Mouse (Mus musculus): Measurements from ENCODE around the gene Coa5.

DNA sequence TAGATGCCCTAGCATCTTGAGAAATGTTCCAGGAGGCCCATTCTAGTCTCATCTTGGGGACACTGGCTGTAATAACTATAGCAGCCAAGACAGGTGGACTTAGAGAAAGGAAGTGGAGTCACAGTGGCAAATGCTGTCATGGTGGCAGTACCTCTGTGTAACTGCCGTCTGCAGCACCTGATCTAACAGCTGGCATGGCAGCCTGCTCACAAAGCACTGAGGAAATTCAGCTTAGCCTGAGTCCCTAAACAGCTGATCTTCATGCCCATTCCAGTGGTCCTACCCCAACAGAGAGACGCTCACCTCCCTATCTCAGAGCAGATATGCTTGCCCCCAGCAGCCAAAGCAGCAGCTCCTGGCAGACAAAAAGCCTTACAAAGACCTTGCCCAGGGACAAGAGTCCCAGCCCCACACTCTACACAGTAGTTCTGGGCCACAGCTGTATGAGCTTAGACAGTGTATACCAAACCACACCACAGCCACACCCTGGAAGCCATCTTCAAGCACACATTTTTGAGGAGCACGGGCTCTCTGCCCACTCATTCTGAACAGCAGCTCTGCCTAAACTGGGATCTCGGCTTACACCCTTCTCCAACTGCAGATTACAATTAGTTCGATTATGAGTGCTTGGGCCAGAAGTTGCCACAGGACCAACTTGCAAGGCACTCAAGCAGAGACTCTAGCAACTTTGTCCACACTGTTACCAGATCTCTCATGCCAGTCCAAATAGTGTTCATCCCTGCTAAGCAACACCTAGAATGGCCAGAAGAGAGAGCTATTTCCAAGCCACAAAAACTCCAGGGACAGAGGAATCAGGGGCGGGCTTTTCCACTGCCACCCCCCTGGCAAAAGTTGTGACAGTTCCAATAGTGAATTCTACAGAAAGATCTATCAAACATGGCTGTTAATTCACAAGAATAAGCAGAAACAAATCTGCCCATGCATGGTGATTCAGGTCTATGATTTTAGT is 41.6 kb upstream of the Coa5 start:
- TF ChIP-seq CTCF (IDR thresholded peaks at IDR 0.05; ENCODE audit: low read depth, low read length) (no peak), POLR2A (IDR thresholded peaks at IDR 0.05; ENCODE audit: extremely low read depth, insufficient read depth, low read length) (no peak)
